Mouse (Mus musculus): ENCODE results near the gene Rab44.

DNA sequence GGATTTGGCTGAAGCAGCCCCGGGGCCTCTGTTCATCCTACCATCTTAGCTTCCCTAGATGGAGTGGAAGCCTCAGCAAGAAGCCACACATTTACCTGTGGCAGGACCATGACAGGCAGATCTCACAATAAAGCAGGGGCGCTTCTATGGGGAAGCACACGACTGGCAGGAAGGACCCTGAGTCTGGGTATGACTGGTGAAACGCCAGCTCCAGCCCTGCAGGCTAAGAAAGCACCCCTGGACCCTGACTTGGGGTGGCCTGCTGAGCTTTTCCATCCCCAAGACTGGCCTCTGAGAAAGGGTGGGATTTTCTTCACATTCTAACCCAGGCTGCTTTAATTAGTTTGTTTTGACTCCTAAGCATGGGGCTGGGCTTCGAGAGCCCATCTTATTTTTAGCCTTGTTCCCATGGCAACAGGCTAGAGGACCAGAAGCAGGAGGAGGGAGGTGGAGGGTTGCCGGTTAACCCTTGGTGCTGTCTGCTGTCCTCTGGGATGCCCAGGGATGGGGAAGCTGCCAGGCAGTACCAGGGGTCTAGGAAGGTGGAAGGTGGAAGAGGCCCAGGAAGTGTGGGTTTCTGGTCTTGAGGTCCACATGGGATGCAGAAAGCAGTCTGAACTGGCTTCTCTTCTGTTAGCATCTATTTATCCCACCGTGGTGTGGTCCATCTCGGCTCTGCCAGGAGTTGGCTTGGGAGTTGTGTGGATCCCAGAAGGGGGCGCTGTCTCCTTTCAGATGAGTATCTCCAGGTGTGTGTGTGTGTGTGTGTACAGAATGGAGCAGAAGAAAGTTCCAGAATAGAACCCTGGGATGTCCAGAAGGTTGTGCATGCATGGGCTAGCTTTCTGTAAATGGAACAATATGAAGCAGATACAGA, 62.7 kb downstream of the Rab44 start:
- TF ChIP-seq POLR2A (IDR thresholded peaks at IDR 0.05; ENCODE audit: borderline replicate concordance, low read depth, low read length), result no peak
- TF ChIP-seq CTCF (IDR thresholded peaks at IDR 0.05; ENCODE audit: low read depth, low read length), result peak; percentile 53
